Mouse (Mus musculus) forebrain, postnatal 0 days (tissue): ENCODE results near the gene Pcbd2. TPM values are rescaled to one million over a fixed set of nuclear protein-coding genes. Genes with fewer than 3 reads are reported as not detected.

Experiments
- ATAC-seq: fragments of 200-750 bp; cut with Nextera tagmentation; 2 replicates; pipeline ENCODE4 v1.8.0; 2017; ENCODE audit warnings: mild to moderate bottlenecking, moderate library complexity
- DNase-seq: peaks from one replicate; pipeline ENCODE4 v3.0.0-alpha.2; 2015
- H3K27ac ChIP-seq: fragments of 300-500 bp; sonication (generic); 2 replicates; pipeline ENCODE4 v1.5.1; 2014; ENCODE audit warnings: low read depth, mild to moderate bottlenecking, antibody characterized with exemption, low read length, moderate library complexity, mixed read lengths
- H3K27me3 ChIP-seq: fragments of 300-500 bp; sonication (generic); 2 replicates; pipeline ENCODE4 v1.6.1; 2014; ENCODE audit warnings: mild to moderate bottlenecking, low read length, mixed read lengths; ENCODE audit not compliant: insufficient read depth
- H3K36me3 ChIP-seq: fragments of 300-500 bp; sonication (generic); 2 replicates; pipeline ENCODE4 v1.6.1; 2014; ENCODE audit warnings: mild to moderate bottlenecking, moderate library complexity; ENCODE audit not compliant: insufficient read depth
- H3K4me1 ChIP-seq: fragments of 300-500 bp; sonication (generic); 2 replicates; pipeline ENCODE4 v1.6.1; 2014; ENCODE audit warnings: antibody characterized with exemption; ENCODE audit not compliant: insufficient read depth
- H3K4me2 ChIP-seq: fragments of 300-500 bp; sonication (generic); 2 replicates; pipeline ENCODE4 v1.6.1; 2014; ENCODE audit warnings: low read depth, mild to moderate bottlenecking, moderate library complexity
- H3K4me3 ChIP-seq: fragments of 300-500 bp; sonication (generic); 2 replicates; pipeline ENCODE4 v1.5.1; 2014; ENCODE audit warnings: low read depth, low read length, mixed read lengths
- H3K9ac ChIP-seq: fragments of 300-500 bp; sonication (generic); 2 replicates; pipeline ENCODE4 v1.6.1; 2014; ENCODE audit warnings: mild to moderate bottlenecking
- H3K9me3 ChIP-seq: fragments of 300-500 bp; sonication (generic); 2 replicates; pipeline ENCODE4 v1.6.1; 2016; ENCODE audit warnings: low read length
- CTCF ChIP-seq: sonication (generic); IDR thresholded peaks from 2 replicates; pipeline ENCODE4 v1.5.1; 2016; ENCODE audit warnings: antibody characterized with exemption, control low read depth, low read depth
- WGBS: fragments of 180-500 bp; shearing (Covaris S2); extraction: QIAGEN DNeasy Blood & Tissue Kit; methylation state at CpG from one replicate; pipeline ENCODE4 v1.1.7; 2014; 5-methylcytosine and 5-hydroxymethylcytosine counted together
- polyA plus RNA-seq: library from polyadenylated mRNA; unstranded; fragments of >200 nt; fragmentation: Nextera tagmentation; extraction: Ambion mirVana; gene quantifications from 2 replicates; pipeline ENCODE4 v1.2.1, GENCODE M21; 2015
- total RNA-seq: library from RNA; depleted of rRNA; stranded (reverse); fragments of >200 nt; gene quantifications from 2 replicates; pipeline ENCODE4 v1.2.3, GENCODE M21; 2014

The Pcbd2 gene
- total and polyA plus RNA-seq, 2 experiments from 2014 or later, result 11.1 to 29.2 TPM

DNA sequence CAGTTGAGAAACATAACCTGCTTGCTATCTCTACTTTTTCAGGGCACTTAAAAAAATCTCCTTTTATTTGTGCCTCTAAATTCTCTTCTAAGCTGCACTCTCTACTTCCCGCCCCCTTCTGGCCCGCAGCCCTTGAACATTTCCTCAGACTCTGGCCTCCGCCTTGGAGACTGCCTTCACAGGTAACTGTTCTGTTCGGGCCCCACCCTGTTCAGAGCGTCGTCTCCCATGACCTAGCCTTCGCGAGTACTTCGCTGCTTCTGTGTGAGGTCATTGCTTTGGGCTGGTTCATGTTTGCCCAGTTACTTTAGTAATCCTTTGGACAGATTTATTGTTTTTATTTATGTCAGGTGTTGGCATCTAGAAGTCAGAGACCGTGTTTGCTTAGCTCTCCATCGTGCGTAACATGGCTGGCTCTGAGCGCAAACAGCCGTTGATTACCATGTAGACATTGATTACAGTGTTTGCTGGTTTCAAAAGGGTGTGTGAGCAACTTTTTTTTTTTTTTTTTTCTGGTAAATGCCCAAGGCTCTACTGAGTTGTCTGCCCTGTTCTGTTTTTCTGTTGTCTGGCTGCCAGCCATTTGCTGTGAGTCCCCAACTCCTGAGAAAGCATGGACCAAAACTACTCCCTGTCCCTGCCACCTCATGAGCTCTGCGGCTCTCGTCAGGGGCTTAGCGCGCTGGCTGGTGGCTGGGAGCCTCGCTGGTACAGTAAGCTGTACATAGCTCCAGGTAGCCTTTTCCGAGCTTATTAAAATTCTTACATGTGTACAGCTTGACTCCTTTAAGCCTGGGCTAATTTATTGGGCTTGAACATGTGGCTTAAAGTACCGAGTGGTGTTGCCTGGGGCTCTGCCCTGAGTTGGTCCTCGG is 6.7 kb downstream of the Pcbd2 start:
- DNase-seq (no peak), ATAC-seq (no peak)
- WGBS, result 80% methylated on average over 22 of the region's 22 CpGs
- H3K27ac ChIP-seq, result no peak overlapping the region
- H3K36me3 ChIP-seq, result no peaks in the 10 kb centered on the region
- no peaks in the 10 kb centered on the region for H3K9me3 ChIP-seq
- no peaks in the 10 kb centered on the region for H3K4me1 ChIP-seq
- H3K9ac ChIP-seq, result no peak overlapping the region
- H3K4me2 ChIP-seq, result no peak overlapping the region
- no peaks in the 10 kb centered on the region for H3K27me3 ChIP-seq
- TF ChIP-seq CTCF, result no peak
- H3K4me3 ChIP-seq, result no peak overlapping the region

DNA sequence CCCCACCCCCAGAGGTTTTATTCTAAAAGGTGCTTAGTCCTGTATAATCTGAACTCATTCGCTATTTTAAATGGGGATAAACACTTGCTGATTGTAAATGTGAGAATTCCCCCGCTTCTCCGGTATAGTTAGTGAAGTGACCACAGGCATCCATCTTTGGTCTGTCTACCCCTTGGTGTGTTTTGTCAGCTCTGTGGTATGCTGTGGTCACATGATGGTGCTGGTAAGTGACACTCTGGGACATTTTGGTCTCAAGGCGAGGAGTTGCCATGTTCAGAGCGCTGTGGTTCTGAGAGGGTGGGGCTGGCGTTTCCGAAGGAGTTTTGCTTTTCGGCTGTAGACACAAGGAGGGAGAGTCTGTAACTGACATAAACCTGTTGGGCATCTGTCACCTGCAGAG is 10.7 kb downstream of the Pcbd2 start:
- WGBS, result 92% methylated on average over 8 of the region's 8 CpGs
- no peak overlapping the region for H3K9ac ChIP-seq
- H3K27ac ChIP-seq, result no peak overlapping the region
- H3K4me1 ChIP-seq, result no peaks in the 10 kb centered on the region
- no peaks in the 10 kb centered on the region for H3K36me3 ChIP-seq
- ATAC-seq (no peak), DNase-seq (no peak)
- TF ChIP-seq CTCF, result no peak
- no peaks in the 10 kb centered on the region for H3K9me3 ChIP-seq
- no peak overlapping the region for H3K4me2 ChIP-seq
- no peaks in the 10 kb centered on the region for H3K27me3 ChIP-seq
- H3K4me3 ChIP-seq, result no peak overlapping the region

DNA sequence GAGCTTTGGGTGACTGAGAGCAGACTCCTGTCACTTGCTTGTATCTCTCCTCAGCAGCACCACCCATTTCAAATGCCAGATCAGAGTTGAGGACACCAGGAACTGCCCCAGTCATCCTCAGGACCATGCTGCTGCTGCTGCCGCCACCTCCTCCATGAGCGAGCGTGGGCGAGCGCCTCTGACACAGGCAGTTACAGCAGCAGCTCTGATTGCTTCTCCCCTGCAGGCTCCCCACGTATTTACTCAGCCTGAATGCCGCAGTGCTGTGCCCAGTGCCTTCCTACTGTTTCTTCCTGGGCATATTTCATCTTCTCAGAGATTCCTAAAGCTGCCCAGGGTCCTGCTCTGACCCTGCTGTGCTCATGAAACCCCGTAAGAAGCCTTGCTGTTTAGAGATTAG is 15.1 kb downstream of the Pcbd2 start:
- WGBS, result 65% methylated on average over 8 of the region's 8 CpGs
- no peak for ATAC-seq

DNA sequence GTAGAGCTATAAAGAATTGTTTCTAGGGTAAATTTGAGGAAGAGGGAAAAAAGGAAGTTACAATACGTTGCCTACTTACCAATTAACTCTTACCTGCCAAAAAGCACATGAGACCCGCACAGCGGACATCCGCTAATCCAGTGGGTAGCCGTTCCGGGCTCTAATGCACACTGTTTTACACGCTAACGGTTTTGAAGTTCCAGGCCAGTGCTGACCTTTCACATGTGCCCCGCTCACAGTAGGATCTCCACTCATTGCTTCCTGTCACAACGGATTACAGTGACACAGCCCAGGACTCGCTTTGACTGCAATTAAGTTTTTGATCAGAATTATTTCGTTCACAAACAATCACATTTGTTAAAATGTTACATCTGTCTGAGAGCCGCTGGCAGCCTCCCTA is 27.2 kb downstream of the Pcbd2 start:
- DNase-seq (no peak), ATAC-seq (no peak)
- no peak overlapping the region for H3K4me2 ChIP-seq
- H3K27ac ChIP-seq, result no peak overlapping the region
- H3K4me3 ChIP-seq, result no peak overlapping the region
- no peaks in the 10 kb centered on the region for H3K4me1 ChIP-seq
- H3K9ac ChIP-seq, result no peak overlapping the region
- H3K27me3 ChIP-seq, result no peaks in the 10 kb centered on the region
- H3K9me3 ChIP-seq, result no peaks in the 10 kb centered on the region
- H3K36me3 ChIP-seq, result no peaks in the 10 kb centered on the region
- WGBS, result 76% methylated on average over 13 of the region's 13 CpGs
- no peak for TF ChIP-seq CTCF

More for the DNA sequence above, 15.1 kb downstream of the Pcbd2 start:
- Histone ChIP-seq H3K4me1 (no peaks in the 10 kb centered on the region), H3K36me3 (no peaks in the 10 kb centered on the region), H3K4me2 (no peak overlapping the region), H3K9ac (no peak overlapping the region), H3K9me3 (no peaks in the 10 kb centered on the region), H3K27me3 (no peaks in the 10 kb centered on the region), H3K4me3 (no peak overlapping the region), H3K27ac (no peak overlapping the region)
- DNase-seq, result no peak
- TF ChIP-seq CTCF, result no peak

DNA sequence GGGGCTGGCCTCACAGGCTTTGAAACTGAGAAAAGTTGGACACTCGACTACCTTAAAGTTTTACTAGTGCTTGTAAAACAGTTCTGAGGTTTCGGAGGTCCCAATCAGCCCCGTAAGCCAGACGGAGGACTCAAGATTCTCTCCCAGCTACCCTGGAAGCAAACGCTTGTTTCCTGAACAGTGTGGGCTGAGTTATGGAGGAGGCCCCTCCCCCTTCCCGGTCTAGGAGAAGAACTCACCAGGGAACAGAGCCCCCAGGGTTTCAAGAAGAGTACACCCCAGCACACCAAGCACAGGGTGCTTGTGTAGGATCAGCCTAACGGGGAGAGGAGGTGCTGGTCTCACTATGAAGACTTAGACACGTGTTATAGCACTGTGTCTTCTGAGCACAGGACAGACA is 29.6 kb downstream of the Pcbd2 start:
- Histone ChIP-seq H3K9me3 (no peaks in the 10 kb centered on the region), H3K9ac (no peak overlapping the region), H3K27me3 (no peaks in the 10 kb centered on the region), H3K4me2 (no peak overlapping the region), H3K36me3 (no peaks in the 10 kb centered on the region), H3K27ac (no peak overlapping the region), H3K4me1 (no peaks in the 10 kb centered on the region), H3K4me3 (no peak overlapping the region)
- WGBS, result 37% methylated on average over 8 of the region's 8 CpGs
- ATAC-seq (no peak), DNase-seq (no peak)
- no peak for TF ChIP-seq CTCF

DNA sequence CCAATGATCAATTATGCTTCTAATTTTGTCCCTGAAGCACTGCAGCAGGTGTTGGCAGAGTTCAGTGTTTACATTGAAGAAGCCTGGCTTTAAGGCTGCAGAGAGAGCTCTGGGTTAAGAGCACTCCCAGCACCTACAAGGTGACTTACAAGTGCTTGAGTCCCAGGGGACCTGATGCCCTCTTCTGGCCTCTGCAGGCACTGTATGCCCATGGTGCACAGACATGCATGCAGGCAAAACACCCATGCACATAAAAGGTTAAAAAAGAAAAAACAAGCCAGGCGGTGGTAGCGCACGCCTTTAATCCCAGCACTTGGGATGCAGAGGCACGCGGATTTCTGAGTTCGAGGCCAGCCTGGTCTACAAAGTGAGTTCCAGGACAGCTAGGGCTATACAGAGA is 30.5 kb downstream of the Pcbd2 start:
- no peak overlapping the region for H3K9ac ChIP-seq

DNA sequence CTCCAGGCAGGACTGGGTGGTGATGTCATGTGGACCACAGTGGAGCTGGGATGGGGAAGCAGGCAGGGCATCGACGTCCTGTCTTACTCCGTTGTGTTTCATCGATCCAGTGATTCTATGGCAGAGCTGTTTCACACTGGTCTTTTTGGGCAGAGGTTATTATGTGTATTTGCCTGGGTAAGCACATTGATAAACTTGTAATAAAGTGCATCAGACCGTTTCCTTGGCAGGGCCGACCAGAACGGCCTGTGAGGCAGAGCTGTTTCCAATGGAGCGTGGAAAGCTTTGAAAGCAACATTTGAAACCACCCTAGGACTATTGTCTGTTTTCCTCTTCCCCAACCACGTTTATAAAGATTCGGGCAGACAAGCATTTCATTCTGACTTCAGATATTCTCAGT is 33.4 kb downstream of the Pcbd2 start:
- H3K4me3 ChIP-seq, result no peak overlapping the region
- DNase-seq, result no peak
- no peak overlapping the region for H3K4me2 ChIP-seq
- no peaks in the 10 kb centered on the region for H3K36me3 ChIP-seq
- H3K27me3 ChIP-seq, result no peaks in the 10 kb centered on the region
- no peaks in the 10 kb centered on the region for H3K9me3 ChIP-seq
- no peak overlapping the region for H3K27ac ChIP-seq
- no peak for ATAC-seq
- no peaks in the 10 kb centered on the region for H3K4me1 ChIP-seq
- H3K9ac ChIP-seq, result no peak overlapping the region
- 29% methylated on average over 10 of the region's 10 CpGs for WGBS
- no peak for TF ChIP-seq CTCF

More for the DNA sequence above, 30.5 kb downstream of the Pcbd2 start:
- no peaks in the 10 kb centered on the region for H3K9me3 ChIP-seq
- no peak overlapping the region for H3K27ac ChIP-seq
- WGBS, result 85% methylated on average over 6 of the region's 6 CpGs
- H3K4me2 ChIP-seq, result no peak overlapping the region
- no peak overlapping the region for H3K4me3 ChIP-seq
- H3K36me3 ChIP-seq, result no peaks in the 10 kb centered on the region
- DNase-seq (no peak), ATAC-seq (no peak)
- TF ChIP-seq CTCF, result peak; percentile 29; the same call in 1 of the 2 replicates
- H3K4me1 ChIP-seq, result no peaks in the 10 kb centered on the region
- no peaks in the 10 kb centered on the region for H3K27me3 ChIP-seq
